Comparison of ENCODE assay signal across 30 mouse cellular contexts in the genomic region with DNA sequence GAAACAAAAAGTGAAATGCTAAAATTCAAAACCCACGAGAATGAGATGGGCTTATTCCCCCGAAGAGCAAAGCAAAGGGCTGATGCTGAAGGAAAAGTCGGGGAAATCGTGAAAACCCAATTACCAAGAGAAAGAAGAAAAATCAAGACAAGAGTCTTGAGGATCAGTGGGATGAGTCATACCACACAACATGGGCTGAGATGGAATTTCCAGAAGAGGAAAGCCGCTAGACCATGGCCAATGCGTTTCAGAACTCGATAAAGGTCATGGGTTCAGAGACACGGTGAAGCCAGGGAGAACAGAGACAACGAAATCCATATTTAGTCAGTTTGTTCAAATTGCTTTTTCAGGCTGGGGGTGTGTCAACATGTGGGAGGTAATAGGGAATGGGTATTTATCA.
"Had no signal": no experiment of that assay in that cellular context is flagged by ENCODE, and none has a peak within 500 bp of the region (broad histone marks: within the 10 kb centered on the region; RNA-seq: fewer than 3 reads in every experiment).

No protein-coding gene starts in this region.

- H3K9me3 ChIP-seq: heart, embryonic 10.5 days; heart, embryonic 12.5 days; heart, embryonic 13.5 days; heart, embryonic 15.5 days; hindbrain, embryonic 10.5 days; hindbrain, embryonic 12.5 days; hindbrain, embryonic 13.5 days; hindbrain, embryonic 15.5 days; intestine, embryonic 15.5 days; kidney, embryonic 15.5 days had no signal

- H3K27me3 ChIP-seq: heart, embryonic 12.5 days; heart, embryonic 13.5 days; heart, embryonic 15.5 days; hindbrain, embryonic 12.5 days; hindbrain, embryonic 13.5 days; hindbrain, embryonic 15.5 days; intestine, embryonic 15.5 days; kidney, embryonic 15.5 days had no signal

- H3K4me2 ChIP-seq: heart, embryonic 11.5 days; heart, embryonic 12.5 days; heart, embryonic 13.5 days; heart, embryonic 15.5 days; hindbrain, embryonic 12.5 days; hindbrain, embryonic 13.5 days; hindbrain, embryonic 14.5 days; hindbrain, embryonic 15.5 days; intestine, embryonic 15.5 days; kidney, embryonic 15.5 days had no signal

- H3K4me3 ChIP-seq: heart, embryonic 10.5 days; heart, embryonic 12.5 days; heart, embryonic 13.5 days; heart, embryonic 15.5 days; hindbrain, embryonic 10.5 days; hindbrain, embryonic 12.5 days; hindbrain, embryonic 13.5 days; hindbrain, embryonic 15.5 days; intestine, embryonic 15.5 days; kidney, embryonic 15.5 days; left cerebral cortex, adult 2 months had no signal

- H3K36me3 ChIP-seq: heart, embryonic 10.5 days; heart, embryonic 15.5 days; hindbrain, embryonic 10.5 days; hindbrain, embryonic 12.5 days; hindbrain, embryonic 13.5 days; hindbrain, embryonic 15.5 days; intestine, embryonic 15.5 days; kidney, embryonic 15.5 days had no signal

- H3K9ac ChIP-seq: heart, embryonic 12.5 days; heart, embryonic 13.5 days; heart, embryonic 15.5 days; hindbrain, embryonic 12.5 days; hindbrain, embryonic 13.5 days; hindbrain, embryonic 14.5 days; hindbrain, embryonic 15.5 days; intestine, embryonic 15.5 days; kidney, embryonic 15.5 days had no signal

- H3K4me1 ChIP-seq: heart, embryonic 10.5 days; hindbrain, embryonic 10.5 days; hindbrain, embryonic 12.5 days; hindbrain, embryonic 13.5 days; hindbrain, embryonic 15.5 days; intestine, embryonic 15.5 days; kidney, embryonic 15.5 days had no signal

- DNase-seq: heart, postnatal 10 days; heart, postnatal 14 days; heart, postnatal 36 days; heart, postnatal 4 days; kidney, adult 11 months; kidney, adult 18-20 months; kidney, adult 2 months; kidney, adult 8-10 months; kidney, adult 9 months; kidney, postnatal 10 days; kidney, postnatal 14 days; kidney, postnatal 25 days; kidney, postnatal 36 days; kidney, postnatal 4 days; layer of hippocampus, postnatal 36 days had no signal

- H3K27ac ChIP-seq: heart, embryonic 10.5 days; heart, embryonic 13.5 days; heart, embryonic 15.5 days; hindbrain, embryonic 10.5 days; hindbrain, embryonic 12.5 days; hindbrain, embryonic 13.5 days; hindbrain, embryonic 14.5 days; hindbrain, embryonic 15.5 days; hindbrain, postnatal 0 days; intestine, embryonic 15.5 days; kidney, embryonic 15.5 days; kidney, postnatal 0 days; left cerebral cortex, adult 2 months had no signal
